Mouse (Mus musculus): ENCODE results near the gene C2cd4c. TPM values are rescaled to one million over a fixed set of nuclear protein-coding genes. Genes with fewer than 3 reads are reported as not detected.

The C2cd4c gene
- polyA plus RNA-seq, 1 experiment from 2014 or later = 0.04 TPM

- Histone ChIP-seq H3K9ac (replicated peaks; ENCODE audit: low read depth, low read length) (no peak overlapping the region), H3K4me3 (ENCODE audit: low read depth, low read length) (peak overlapping the region; percentile 73; the same call in 1 of the 2 replicates), H3K4me1 (ENCODE audit: control insufficient read depth, insufficient read depth, low read length) (peaks cover 11% of the 10 kb centered on the region; the same call in 1 of the 2 replicates), H3K4me2 (replicated peaks; ENCODE audit: low read depth, low read length) (peak overlapping the region; percentile 94), H3K27me3 (ENCODE audit: control insufficient read depth, insufficient read depth, low read length) (no peaks in the 10 kb centered on the region), H3K36me3 (ENCODE audit: control insufficient read depth, insufficient read depth, low read length) (no peaks in the 10 kb centered on the region), H3K9me3 (ENCODE audit: control insufficient read depth, low read depth, low read length) (no peaks in the 10 kb centered on the region), H3K27ac (ENCODE audit: low read length) (peak overlapping the region; percentile 36; the same call in 1 of the 2 replicates)
- WGBS = 7% methylated on average over 23 of the region's 23 CpGs
- peak; percentile 29; the same call in 1 of the 2 replicates for ATAC-seq (ENCODE audit: insufficient number of reproducible peaks, insufficient read depth, low FRiP score, low read depth)
Measured at GRCm38 (mm10) chr10:79638486-79639204, 24.8 kb upstream of the C2cd4c start.

- under 1% methylated on average over 98 of the region's 116 CpGs for WGBS
Measured at GRCm38 (mm10) chr10:79637128-79638110, 23.6 kb upstream of the C2cd4c start, which contains the start of gene Shc2. Shc2 (minus strand) TSS chr10:79637918.

GRCm38 (mm10) chr10:79636287-79636686 is 22.5 kb upstream of the C2cd4c start:
- no peak for ATAC-seq (ENCODE audit: insufficient number of reproducible peaks, insufficient read depth, low FRiP score, low read depth)
- Histone ChIP-seq H3K4me3 (ENCODE audit: low read depth, low read length) (no peak overlapping the region), H3K9ac (replicated peaks; ENCODE audit: low read depth, low read length) (no peak overlapping the region), H3K27me3 (ENCODE audit: control insufficient read depth, insufficient read depth, low read length) (no peaks in the 10 kb centered on the region), H3K36me3 (ENCODE audit: control insufficient read depth, insufficient read depth, low read length) (no peaks in the 10 kb centered on the region), H3K9me3 (ENCODE audit: control insufficient read depth, low read depth, low read length) (no peaks in the 10 kb centered on the region), H3K27ac (ENCODE audit: low read length) (no peak overlapping the region), H3K4me2 (replicated peaks; ENCODE audit: low read depth, low read length) (no peak overlapping the region), H3K4me1 (ENCODE audit: control insufficient read depth, insufficient read depth, low read length) (peaks cover 11% of the 10 kb centered on the region; the same call in 1 of the 2 replicates)
- WGBS = 80% methylated on average over 8 of the region's 8 CpGs

More at GRCm38 (mm10) chr10:79637128-79638110, 23.6 kb upstream of the C2cd4c start, which contains the start of gene Shc2:
- peak; percentile 70 for ATAC-seq (ENCODE audit: insufficient number of reproducible peaks, insufficient read depth, low FRiP score, low read depth)
- peak within 1 kb of the TSS; percentile 67 for H3K27ac ChIP-seq (ENCODE audit: low read length)
- H3K4me2 ChIP-seq (replicated peaks; ENCODE audit: low read depth, low read length) = peak within 1 kb of the TSS; percentile 94
- peak within 1 kb of the TSS; percentile 60 for H3K9ac ChIP-seq (replicated peaks; ENCODE audit: low read depth, low read length)
- peak within 1 kb of the TSS; percentile 73 for H3K4me3 ChIP-seq (ENCODE audit: low read depth, low read length)
- H3K36me3 ChIP-seq (ENCODE audit: control insufficient read depth, insufficient read depth, low read length) = no peaks in the 10 kb centered on the region
- no peaks in the 10 kb centered on the region for H3K27me3 ChIP-seq (ENCODE audit: control insufficient read depth, insufficient read depth, low read length)
- H3K9me3 ChIP-seq (ENCODE audit: control insufficient read depth, low read depth, low read length) = no peaks in the 10 kb centered on the region
- peaks cover 11% of the 10 kb centered on the region; the same call in 1 of the 2 replicates for H3K4me1 ChIP-seq (ENCODE audit: control insufficient read depth, insufficient read depth, low read length)

GRCm38 (mm10) chr10:79633006-79633777 is 19.4 kb upstream of the C2cd4c start:
- no peak overlapping the region for H3K4me2 ChIP-seq (replicated peaks; ENCODE audit: low read depth, low read length)
- 79% methylated on average over 17 of the region's 17 CpGs for WGBS
- no peak overlapping the region for H3K27ac ChIP-seq (ENCODE audit: low read length)
- no peaks in the 10 kb centered on the region for H3K27me3 ChIP-seq (ENCODE audit: control insufficient read depth, insufficient read depth, low read length)
- no peak overlapping the region for H3K9ac ChIP-seq (replicated peaks; ENCODE audit: low read depth, low read length)
- H3K4me3 ChIP-seq (ENCODE audit: low read depth, low read length) = no peak overlapping the region
- no peak for ATAC-seq (ENCODE audit: insufficient number of reproducible peaks, insufficient read depth, low FRiP score, low read depth)
- H3K36me3 ChIP-seq (ENCODE audit: control insufficient read depth, insufficient read depth, low read length) = no peaks in the 10 kb centered on the region
- 0 out of 2 replicates have a peak, but pooled peaks cover 2% of the 10 kb centered on the region for H3K9me3 ChIP-seq (ENCODE audit: control insufficient read depth, low read depth, low read length)
- peaks cover 3% of the 10 kb centered on the region; the same call in 1 of the 2 replicates for H3K4me1 ChIP-seq (ENCODE audit: control insufficient read depth, insufficient read depth, low read length)

- H3K36me3 ChIP-seq (ENCODE audit: control insufficient read depth, insufficient read depth, low read length) = no peaks in the 10 kb centered on the region
- no peak overlapping the region for H3K27ac ChIP-seq (ENCODE audit: low read length)
- H3K4me1 ChIP-seq (ENCODE audit: control insufficient read depth, insufficient read depth, low read length) = no peaks in the 10 kb centered on the region
- whole genome bisulfite sequencing = 77% methylated on average over 4 of the region's 4 CpGs
- H3K4me3 ChIP-seq (ENCODE audit: low read depth, low read length) = no peak overlapping the region
- H3K9me3 ChIP-seq (ENCODE audit: control insufficient read depth, low read depth, low read length) = 0 out of 2 replicates have a peak, but pooled peaks cover 2% of the 10 kb centered on the region
- no peak overlapping the region for H3K4me2 ChIP-seq (replicated peaks; ENCODE audit: low read depth, low read length)
- H3K9ac ChIP-seq (replicated peaks; ENCODE audit: low read depth, low read length) = no peak overlapping the region
- ATAC-seq (ENCODE audit: insufficient number of reproducible peaks, insufficient read depth, low FRiP score, low read depth) = no peak
- no peaks in the 10 kb centered on the region for H3K27me3 ChIP-seq (ENCODE audit: control insufficient read depth, insufficient read depth, low read length)
Measured at GRCm38 (mm10) chr10:79631432-79631831, 17.6 kb upstream of the C2cd4c start.

GRCm38 (mm10) chr10:79628377-79628776 is 14.6 kb upstream of the C2cd4c start:
- no peak overlapping the region for H3K27ac ChIP-seq (ENCODE audit: low read length)
- 0 out of 2 replicates have a peak, but pooled peaks cover 2% of the 10 kb centered on the region for H3K9me3 ChIP-seq (ENCODE audit: control insufficient read depth, low read depth, low read length)
- WGBS = 85% methylated on average over 5 of the region's 5 CpGs
- no peaks in the 10 kb centered on the region for H3K27me3 ChIP-seq (ENCODE audit: control insufficient read depth, insufficient read depth, low read length)
- no peak overlapping the region for H3K9ac ChIP-seq (replicated peaks; ENCODE audit: low read depth, low read length)
- H3K4me3 ChIP-seq (ENCODE audit: low read depth, low read length) = no peak overlapping the region
- no peaks in the 10 kb centered on the region for H3K36me3 ChIP-seq (ENCODE audit: control insufficient read depth, insufficient read depth, low read length)
- H3K4me2 ChIP-seq (replicated peaks; ENCODE audit: low read depth, low read length) = no peak overlapping the region
- no peaks in the 10 kb centered on the region for H3K4me1 ChIP-seq (ENCODE audit: control insufficient read depth, insufficient read depth, low read length)
- no peak for ATAC-seq (ENCODE audit: insufficient number of reproducible peaks, insufficient read depth, low FRiP score, low read depth)

- WGBS = 86% methylated on average over 10 of the region's 10 CpGs
- Histone ChIP-seq H3K9ac (replicated peaks; ENCODE audit: low read depth, low read length) (no peak overlapping the region), H3K9me3 (ENCODE audit: control insufficient read depth, low read depth, low read length) (0 out of 2 replicates have a peak, but pooled peaks cover 2% of the 10 kb centered on the region), H3K4me1 (ENCODE audit: control insufficient read depth, insufficient read depth, low read length) (no peaks in the 10 kb centered on the region), H3K36me3 (ENCODE audit: control insufficient read depth, insufficient read depth, low read length) (no peaks in the 10 kb centered on the region), H3K4me2 (replicated peaks; ENCODE audit: low read depth, low read length) (no peak overlapping the region), H3K4me3 (ENCODE audit: low read depth, low read length) (no peak overlapping the region), H3K27me3 (ENCODE audit: control insufficient read depth, insufficient read depth, low read length) (no peaks in the 10 kb centered on the region), H3K27ac (ENCODE audit: low read length) (no peak overlapping the region)
- no peak for ATAC-seq (ENCODE audit: insufficient number of reproducible peaks, insufficient read depth, low FRiP score, low read depth)
Measured at GRCm38 (mm10) chr10:79626156-79626555, 12.3 kb upstream of the C2cd4c start.

Data from stomach, embryonic 14.5 days (tissue).